In genomic region chr5:15966888-15967287, GRCm38 (mm10) we compare ENCODE assay signal across 21 mouse cellular contexts. TPM values are rescaled to one million over a fixed set of nuclear protein-coding genes. Genes with fewer than 3 reads are reported as not detected.
A peak's percentile ranks its signal among the peaks of the same experiment; 100 is the strongest.
DNase-seq lines count a peak whose midpoint lies in the region; ATAC-seq and TF ChIP-seq lines count a peak whose summit lies in the region.
"Had no signal": no experiment of that assay in that cellular context is flagged by ENCODE, and none has a peak within 500 bp of the region (broad histone marks: within the 10 kb centered on the region; RNA-seq: fewer than 3 reads in every experiment).

No protein-coding gene starts in this region.

- H3K4me1 ChIP-seq in heart, postnatal 0 days (ENCODE audit: control insufficient read depth, insufficient read depth), result peaks cover 34% of the 10 kb centered on the region
- no peaks in the 10 kb centered on the region for H3K4me1 ChIP-seq in hindbrain, embryonic 10.5 days (replicated peaks)
- H3K4me1 ChIP-seq in forebrain, embryonic 15.5 days, result peaks cover 7% of the 10 kb centered on the region
- H3K4me1 ChIP-seq: hindbrain, embryonic 15.5 days; midbrain, embryonic 12.5 days; neural tube, embryonic 15.5 days had no signal

- no peak for TF ChIP-seq CTCF in heart, postnatal 0 days (IDR thresholded peaks at IDR 0.05; ENCODE audit: low read depth)

- ATAC-seq in heart, postnatal 0 days (ENCODE audit: insufficient read depth, low read depth), result peak; percentile 95
- no peak for ATAC-seq in forebrain, embryonic 15.5 days (replicated peaks)
- ATAC-seq: forebrain, postnatal 0 days; Patski had no signal

- H3K4me2 ChIP-seq in heart, postnatal 0 days (ENCODE audit: low read depth, low read length), result peak overlapping the region; percentile 44; the same call in 1 of the 2 replicates
- no peak overlapping the region for H3K4me2 ChIP-seq in forebrain, embryonic 15.5 days (replicated peaks)
- H3K4me2 ChIP-seq: hindbrain, embryonic 15.5 days; liver, embryonic 11.5 days; midbrain, embryonic 12.5 days; neural tube, embryonic 15.5 days had no signal

- no peak for TF ChIP-seq EP300 in heart, postnatal 0 days (IDR thresholded peaks at IDR 0.05; ENCODE audit: low read depth)

- no peaks in the 10 kb centered on the region for H3K9me3 ChIP-seq in heart, postnatal 0 days (replicated peaks; ENCODE audit: control insufficient read depth, low read length)
- no peaks in the 10 kb centered on the region for H3K9me3 ChIP-seq in hindbrain, embryonic 10.5 days
- H3K9me3 ChIP-seq in forebrain, embryonic 15.5 days, result no peaks in the 10 kb centered on the region
- H3K9me3 ChIP-seq: hindbrain, embryonic 15.5 days; midbrain, embryonic 12.5 days; neural tube, embryonic 15.5 days had no signal

- no peak overlapping the region for H3K9ac ChIP-seq in heart, postnatal 0 days (replicated peaks; ENCODE audit: low read depth, low read length)
- no peak overlapping the region for H3K9ac ChIP-seq in forebrain, embryonic 15.5 days (replicated peaks)
- H3K9ac ChIP-seq: forebrain, postnatal 0 days; hindbrain, embryonic 15.5 days; midbrain, embryonic 12.5 days; neural tube, embryonic 15.5 days had no signal

- H3K4me3 ChIP-seq in heart, postnatal 0 days (ENCODE audit: low read depth, low read length), result no peak overlapping the region
- no peak overlapping the region for H3K4me3 ChIP-seq in hindbrain, embryonic 10.5 days
- no peak overlapping the region for H3K4me3 ChIP-seq in forebrain, embryonic 15.5 days
- H3K4me3 ChIP-seq: hindbrain, embryonic 15.5 days; midbrain, embryonic 12.5 days; neural tube, embryonic 15.5 days had no signal

- H3K27me3 ChIP-seq in heart, postnatal 0 days (ENCODE audit: control insufficient read depth, insufficient read depth, low read length), result no peaks in the 10 kb centered on the region
- peaks cover 85% of the 10 kb centered on the region for H3K27me3 ChIP-seq in hindbrain, embryonic 10.5 days (ENCODE audit: insufficient read depth, poor library complexity, severe bottlenecking)
- H3K27me3 ChIP-seq in forebrain, embryonic 15.5 days, result no peaks in the 10 kb centered on the region
- H3K27me3 ChIP-seq: Patski had no signal

- no peaks in the 10 kb centered on the region for H3K36me3 ChIP-seq in heart, postnatal 0 days (replicated peaks; ENCODE audit: control insufficient read depth, insufficient read depth, low read length)
- no peaks in the 10 kb centered on the region for H3K36me3 ChIP-seq in hindbrain, embryonic 10.5 days
- H3K36me3 ChIP-seq in forebrain, embryonic 15.5 days, result no peaks in the 10 kb centered on the region
- H3K36me3 ChIP-seq: hindbrain, embryonic 15.5 days; midbrain, embryonic 12.5 days; neural tube, embryonic 15.5 days had no signal

- intact Hi-C loops in heart, postnatal 25 days (cut with DNase I), result no loop called here

- H3K27ac ChIP-seq in heart, postnatal 0 days (ENCODE audit: low read depth), result peak overlapping the region; percentile 93
- H3K27ac ChIP-seq in hindbrain, embryonic 10.5 days, result no peak overlapping the region
- no peak overlapping the region for H3K27ac ChIP-seq in forebrain, embryonic 15.5 days (replicated peaks)
- H3K27ac ChIP-seq: hindbrain, embryonic 15.5 days; midbrain, embryonic 12.5 days; neural tube, embryonic 15.5 days had no signal

- peak; percentile 93 for DNase-seq in heart, adult 11 months
- DNase-seq in heart, postnatal 25 days (ENCODE audit: low spot score), result no peak
- peak; percentile 77 for DNase-seq in brain, adult 2 months (ENCODE audit: low read depth, low spot score)
- DNase-seq in heart, adult 9 months (ENCODE audit: low spot score in 2 of 2), result peak; percentile 34 to 56
- peak; percentile 86 for DNase-seq in heart, postnatal 0 days (ENCODE audit: low spot score)
- no peak for DNase-seq in hindbrain, embryonic 10.5 days (ENCODE audit: low spot score)
- no peak for DNase-seq in cerebellum, adult 18-20 months
- DNase-seq: cerebellum, postnatal 25 days; forebrain, postnatal 0 days; kidney, adult 8-10 months; kidney, postnatal 36 days; lung, adult 2 months; lung, postnatal 4 days; right cerebral cortex, postnatal 4 days; thymus, postnatal 4 days had no signal

RNA-seq across cellular contexts. Expression of gene Cacna2d1, which starts 32.4 kb away (rescaled TPM):
- total RNA-seq in heart, postnatal 25 days (2021), result 100 to 1,000 TPM in 1 of 2 experiments, 10 to 100 TPM in 1; 97.0 to 105 TPM
- 37.6 and 41.6 TPM in 2 replicates for total RNA-seq in heart, postnatal 0 days (2014; rRNA removed; ENCODE audit: low replicate concordance)
- polyA plus RNA-seq in heart, postnatal 0 days (2015; fragmentation: Nextera tagmentation; extraction: Ambion mirVana), result 15.5 and 17.7 TPM in 2 replicates
- 7.2 and 15.0 TPM in 2 replicates for polyA plus RNA-seq in hindbrain, embryonic 10.5 days (2016; fragmentation: Nextera tagmentation; extraction: Ambion mirVana)
- 33.1 and 41.1 TPM in 2 replicates for polyA plus RNA-seq in forebrain, embryonic 15.5 days (2015; fragmentation: Nextera tagmentation; extraction: Ambion mirVana)

Comparison
In these comparisons a context has a peak if more than half of its experiments do, and no peak if none do; other contexts are left out.
1. DNase-seq: peak in heart, adult 11 months (single experiment), brain, adult 2 months (single experiment), heart, adult 9 months (2 of 2) and heart, postnatal 0 days (single experiment); none in heart, postnatal 25 days (single experiment), hindbrain, embryonic 10.5 days (single experiment) and cerebellum, adult 18-20 months (0 of 2).